Mouse (Mus musculus): ENCODE data around the gene Rnaset2a. TPM values are rescaled to one million over a fixed set of nuclear protein-coding genes. Genes with fewer than 3 reads are reported as not detected.

Rnaset2a gene
- total RNA-seq (2023) = 10 to 100 TPM; 27.9 to 32.0 TPM

DNA sequence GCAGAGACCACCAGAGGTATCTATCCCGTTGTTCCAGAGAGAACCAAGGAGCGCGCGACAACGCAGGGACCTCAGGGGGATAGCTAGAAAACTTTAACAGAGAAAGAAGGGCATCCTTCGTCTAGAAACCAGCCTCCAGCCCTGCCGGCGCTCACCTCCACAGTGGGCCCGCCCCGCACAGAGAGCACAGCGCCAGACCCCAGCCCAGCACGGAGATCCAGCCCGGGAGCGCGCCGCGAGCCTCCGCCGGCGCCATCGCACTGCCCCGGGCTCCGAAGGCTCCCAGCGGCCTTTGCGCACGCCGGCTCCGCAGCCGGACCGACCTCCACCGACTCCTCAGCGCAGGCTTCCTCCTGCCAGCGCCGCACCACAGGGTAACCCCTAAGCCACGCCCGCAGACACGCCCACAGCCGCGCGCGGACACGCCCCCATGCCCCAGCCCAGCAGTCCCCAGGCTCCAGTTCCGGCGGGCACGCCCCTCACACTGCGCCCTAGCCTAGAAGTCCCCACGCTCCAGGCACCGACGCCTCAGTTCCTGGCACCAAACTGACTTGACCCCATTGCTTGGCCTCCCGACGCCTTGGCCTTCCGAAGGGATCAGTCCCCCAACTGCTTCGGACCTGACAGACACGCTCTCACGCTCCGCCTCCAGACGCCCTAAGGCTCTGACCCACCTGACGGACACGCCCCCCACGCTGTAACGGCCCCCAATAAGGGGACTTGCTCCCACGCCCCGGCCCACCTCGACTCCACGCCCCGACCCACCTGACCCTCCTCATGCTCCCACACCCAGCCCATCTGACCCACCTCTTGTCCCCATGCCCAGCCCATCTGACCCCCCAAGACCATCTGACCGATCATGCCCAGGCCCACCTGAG is at the start of gene Rnaset2a, which contains the start of gene Gm49673:
Gene Rnaset2a (minus strand): TSS at position 659 of the 878 bp plus-strand sequence.
Gene Gm49673 (minus strand): TSS at position 350 of the 878 bp plus-strand sequence.

DNA sequence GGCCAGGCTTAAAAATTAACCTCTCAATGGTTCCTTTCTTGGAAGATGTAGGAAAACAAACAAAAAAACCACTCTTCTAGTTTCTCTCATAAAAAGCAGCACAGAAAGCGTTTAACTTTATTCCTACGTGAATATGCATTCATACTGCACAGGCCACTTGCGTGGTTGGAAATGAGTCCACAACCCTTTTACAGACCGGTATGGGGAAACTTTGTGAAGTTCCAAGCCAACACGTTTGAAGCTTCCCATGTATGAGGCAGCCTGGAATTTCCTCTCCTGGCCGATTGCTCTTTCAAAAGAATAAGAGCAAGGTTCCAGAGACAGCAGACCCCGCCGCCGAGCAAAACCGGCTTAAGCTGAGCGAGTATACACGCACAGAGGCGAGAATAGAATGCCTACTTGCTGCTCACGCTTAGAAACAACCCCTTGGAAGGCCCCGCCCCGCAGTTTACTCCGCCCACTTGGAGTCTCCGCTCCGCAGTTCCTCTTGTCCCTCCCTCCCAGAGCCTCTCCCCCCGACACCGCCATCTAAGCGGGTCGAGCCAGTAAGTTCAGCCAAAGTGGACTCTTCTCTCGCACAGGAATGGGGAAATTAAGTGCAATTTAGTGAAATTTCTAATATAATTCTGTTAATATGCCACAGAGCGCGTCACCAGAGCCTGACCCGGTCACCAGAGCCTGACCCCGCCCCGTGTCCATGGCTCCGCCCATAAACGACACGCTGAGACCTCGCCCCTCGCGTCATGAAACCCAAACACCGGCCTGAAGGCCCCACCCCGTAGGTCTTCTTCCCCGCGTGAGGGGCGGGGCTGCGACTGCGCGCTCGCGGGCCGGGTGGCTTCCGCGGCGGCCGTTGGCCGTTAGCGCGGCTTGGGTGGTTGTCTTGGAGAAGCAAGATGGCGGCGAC is 17.1 kb upstream of the Rnaset2a start, which contains the start of gene Fgfr1op:
Gene Fgfr1op (plus strand): TSS at position 801 of the 907 bp plus-strand sequence.

Other genes starting within 250 kb of the Rnaset2a start
- gene Tagap, start 222.1 kb downstream of the Rnaset2a start, total RNA-seq (2023) = 10 to 100 TPM; 61.9 to 85.9 TPM
- gene Rsph3a, start 202.5 kb downstream of the Rnaset2a start, total RNA-seq (2023) = 10 to 100 TPM; 23.0 to 26.2 TPM
- gene Gm49673, start 309 bp downstream of the Rnaset2a start, total RNA-seq (2023) = under 1 TPM; 0.26 to 0.53 TPM
- 10 to 100 TPM; 17.4 to 19.2 TPM for gene Fgfr1op, start 17.4 kb upstream of the Rnaset2a start, total RNA-seq (2023)
- not detected for gene Ccr6, start 87.9 kb upstream of the Rnaset2a start, total RNA-seq (2023)
- 10 to 100 TPM; 50.3 to 60.8 TPM for gene Mpc1, start 134.8 kb upstream of the Rnaset2a start, total RNA-seq (2023)
- 10 to 100 TPM; 69.9 to 91.5 TPM for gene Sft2d1, start 163.0 kb upstream of the Rnaset2a start, total RNA-seq (2023)
- gene Prr18, start 189.4 kb upstream of the Rnaset2a start, total RNA-seq (2023) = under 1 TPM; 0.37 to 0.40 TPM
- not detected for gene T2, start 207.9 kb upstream of the Rnaset2a start, total RNA-seq (2023)

Measured in neutrophil, adult 83 days (primary cell).